8 mouse cellular contexts compared by ENCODE assay signal in the genomic region with DNA sequence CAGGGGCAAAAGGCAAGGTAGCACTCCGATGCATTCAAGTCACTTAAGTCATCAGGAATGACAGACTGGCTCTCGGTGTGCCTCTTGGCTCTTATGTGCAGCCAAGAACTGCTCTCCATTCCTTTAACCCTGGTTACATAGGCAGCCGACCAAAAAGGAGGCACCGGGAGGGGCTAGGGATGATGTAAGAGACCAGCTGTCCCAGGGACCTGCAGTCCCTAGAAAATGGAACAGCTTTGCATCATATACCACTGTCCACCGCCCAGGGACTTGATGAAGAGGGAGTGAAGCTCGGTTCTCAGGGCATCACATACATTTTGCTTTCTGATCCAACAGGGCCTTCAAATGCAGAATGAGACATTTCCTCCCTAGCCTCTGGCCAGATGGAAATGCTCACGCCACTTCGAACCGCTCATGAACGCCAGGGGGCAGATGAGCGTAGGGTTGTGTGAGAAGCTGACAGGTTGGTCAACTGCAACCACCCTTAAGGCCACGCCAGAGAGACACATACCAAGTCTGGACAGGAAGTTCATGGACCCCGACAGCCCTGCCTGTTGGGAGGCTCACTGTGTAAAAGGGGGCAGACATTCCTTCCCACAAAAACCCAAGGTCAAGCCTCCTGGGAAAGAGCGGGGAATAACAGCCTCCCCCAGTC. TPM values are rescaled to one million over a fixed set of nuclear protein-coding genes. Genes with fewer than 3 reads are reported as not detected.
DNase-seq lines count a peak whose midpoint lies in the region; ATAC-seq lines count a peak whose summit lies in the region.

No protein-coding gene starts in this region.

- H3K27me3 ChIP-seq in hindbrain, embryonic 12.5 days, result peaks cover 70% of the 10 kb centered on the region

- H3K4me3 ChIP-seq in hindbrain, embryonic 12.5 days, result no peak overlapping the region

- peak; percentile 53; the same call in 1 of the 2 replicates for ATAC-seq in hindbrain, embryonic 12.5 days (ENCODE audit: low FRiP score)

- peaks cover 11% of the 10 kb centered on the region for H3K4me1 ChIP-seq in hindbrain, embryonic 12.5 days

- H3K9ac ChIP-seq in hindbrain, embryonic 12.5 days, result no peak overlapping the region

- 0 out of 2 replicates have a peak, but pooled peaks cover 3% of the 10 kb centered on the region for H3K36me3 ChIP-seq in hindbrain, embryonic 12.5 days

- DNase-seq in Muller cell, postnatal 12 days (ENCODE audit: inconsistent ontology term), result peak; percentile 66
- DNase-seq in cerebellum, adult 18-20 months, result peak; percentile 59 to 64
- peak; percentile 79 for DNase-seq in forelimb bud, embryonic 11.5 days (ENCODE audit: low read depth, low spot score)
- peak; percentile 62 to 75 for DNase-seq in layer of hippocampus, postnatal 36 days
- peak; percentile 89 for DNase-seq in lung, postnatal 25 days (ENCODE audit: low spot score)
- DNase-seq in retina, embryonic 14.5 days (ENCODE audit: low spot score), result peak; percentile 85
- peak; percentile 56 for DNase-seq in urinary bladder, postnatal 10 days (ENCODE audit: low spot score)

- H3K4me2 ChIP-seq in hindbrain, embryonic 12.5 days (replicated peaks), result no peak overlapping the region

- H3K9me3 ChIP-seq in hindbrain, embryonic 12.5 days (replicated peaks), result no peaks in the 10 kb centered on the region

- 30% methylated on average over 14 of the region's 14 CpGs for WGBS in hindbrain, embryonic 12.5 days

- no peak overlapping the region for H3K27ac ChIP-seq in hindbrain, embryonic 12.5 days

RNA-seq across cellular contexts. Expression of a gene that starts 25.8 kb away (rescaled TPM):
- polyA plus RNA-seq in hindbrain, embryonic 12.5 days (2016; fragmentation: Nextera tagmentation; extraction: Ambion mirVana), result 1.3 and 1.9 TPM in 2 replicates
- total RNA-seq in layer of hippocampus, postnatal 36 days (2021), result 10 to 100 TPM; 27.5 to 30.5 TPM

RNA-seq across cellular contexts. Expression of a gene that starts 38.4 kb away (rescaled TPM):
- polyA plus RNA-seq in hindbrain, embryonic 12.5 days (2016; fragmentation: Nextera tagmentation; extraction: Ambion mirVana), result 4.9 and 5.1 TPM in 2 replicates
- total RNA-seq in layer of hippocampus, postnatal 36 days (2021), result 100 to 1,000 TPM; 122 to 123 TPM
